Mouse (Mus musculus): ENCODE measurements at regions not wholly inside any gene's neighbourhood (a gene's known extent, or its start where the extent isn't known, plus 50 kb on each side); places are given as distances from the start of the nearest gene placed in this dataset.

- TF ChIP-seq CTCF (IDR thresholded peaks at IDR 0.05; ENCODE audit: borderline replicate concordance, insufficient read depth, low read depth, low read length) (no peak), POLR2A (IDR thresholded peaks at IDR 0.05; ENCODE audit: borderline replicate concordance, insufficient read depth, low read length) (no peak)
These were observed 50.2 kb upstream of the Prdm11 start for GRCm38 (mm10) chr2:93096078-93096729.
